Mouse (Mus musculus): ENCODE data around the gene Prl8a9. TPM values are rescaled to one million over a fixed set of nuclear protein-coding genes. Genes with fewer than 3 reads are reported as not detected.

The Prl8a9 gene
- not detected for total RNA-seq (2023)

DNA sequence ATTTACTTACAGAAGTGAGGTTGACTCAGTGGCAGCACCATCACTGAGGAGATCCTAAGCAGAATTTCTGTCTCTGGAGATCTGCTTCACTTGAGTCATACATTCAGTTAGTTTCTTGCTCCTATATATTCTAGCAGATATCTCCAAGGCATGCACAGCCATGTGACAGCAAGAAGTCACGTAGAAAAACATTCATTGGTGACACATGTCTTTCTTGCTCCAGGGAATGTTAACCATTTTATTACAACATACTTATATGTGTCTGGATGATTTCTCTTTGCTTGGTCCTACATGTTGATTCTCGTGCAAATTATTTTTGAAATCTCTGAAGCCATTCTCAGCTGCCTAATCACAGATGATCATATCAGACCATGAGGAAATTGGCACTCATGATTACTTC lies at the start of gene Prl8a9:
Gene Prl8a9 (minus strand): TSS at position 101 of the 400 bp plus-strand sequence.

DNA sequence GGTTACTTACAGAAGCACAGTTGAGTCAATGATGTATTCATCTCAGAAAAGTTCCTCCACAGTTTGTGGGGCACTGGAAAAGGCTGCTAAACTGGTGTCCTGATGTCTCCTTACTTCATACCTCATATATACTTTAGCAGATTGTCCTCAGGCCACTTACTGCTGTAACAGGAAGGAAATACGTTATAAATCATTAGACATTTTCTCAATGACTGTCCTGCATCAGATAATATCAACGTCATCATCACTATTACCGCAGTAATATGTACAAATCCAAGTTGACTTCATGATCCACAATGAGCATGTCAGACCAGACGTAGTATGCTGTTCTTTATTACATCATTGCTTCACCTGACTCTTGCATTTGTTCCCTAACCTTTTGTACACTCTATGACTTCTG lies 46.1 kb upstream of the Prl8a9 start, which contains the start of gene Prl7b1:
Gene Prl7b1 (minus strand): TSS at position 101 of the 400 bp plus-strand sequence.

GRCm38 (mm10) chr13:27582071-27582470 lies 17.7 kb upstream of the Prl8a9 start, which contains the start of gene Prl8a1:
Gene Prl8a1, minus strand, starts transcription at chr13:27582171.

DNA sequence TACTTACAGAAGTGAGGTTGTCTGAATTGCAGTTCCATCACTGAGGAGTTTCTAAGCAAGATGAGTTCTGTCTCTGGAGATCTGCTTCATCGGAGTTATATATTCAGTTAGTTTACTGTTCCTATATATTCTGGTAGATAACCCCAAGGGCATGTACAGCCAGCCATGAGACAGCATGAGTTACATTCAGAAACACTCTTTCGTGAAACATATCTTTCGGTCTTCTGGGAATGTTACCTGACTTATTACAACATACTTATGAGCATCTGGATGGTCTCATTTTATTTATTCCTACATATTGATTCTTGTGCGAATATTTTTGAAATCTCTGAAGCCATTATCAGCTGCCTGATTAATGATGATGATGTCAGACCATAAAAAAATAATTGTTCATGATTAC lies 51.3 kb downstream of the Prl8a9 start, which contains the start of gene Prl8a8:
Gene Prl8a8 (minus strand): TSS at position 101 of the 400 bp plus-strand sequence.

Other genes with a start within 250 kb of the Prl8a9 start
- not detected for gene Prl8a2, start 218.9 kb downstream of the Prl8a9 start, total RNA-seq (2023)
- not detected for gene Prl2b1, start 173.8 kb downstream of the Prl8a9 start, total RNA-seq (2023)
- gene Prl8a6, start 125.9 kb downstream of the Prl8a9 start, total RNA-seq (2023) = not detected
- gene Prl8a8, start 51.4 kb downstream of the Prl8a9 start, total RNA-seq (2023) = not detected
- not detected for gene Prl8a1, start 17.6 kb upstream of the Prl8a9 start, total RNA-seq (2023)
- not detected for gene Prl7b1, start 46.0 kb upstream of the Prl8a9 start, total RNA-seq (2023)
- gene Prl7a1, start 77.9 kb upstream of the Prl8a9 start, total RNA-seq (2023) = not detected
- gene Prl7a2, start 103.4 kb upstream of the Prl8a9 start, total RNA-seq (2023) = not detected
- not detected for gene Prl7d1, start 152.1 kb upstream of the Prl8a9 start, total RNA-seq (2023)
- gene Prl7c1, start 216.2 kb upstream of the Prl8a9 start, total RNA-seq (2023) = not detected
- not detected for gene Prl2a1, start 237.0 kb upstream of the Prl8a9 start, total RNA-seq (2023)